Mouse (Mus musculus) thymus, adult 2 months (tissue): ENCODE measurements around the gene Gm30191.

Experiments
- CTCF ChIP-seq: fragments of 200-500 bp; IDR thresholded peaks from 2 replicates; pipeline ENCODE4 v1.5.1; 2012; ENCODE audit warnings: mild to moderate bottlenecking, control low read depth, low read length, moderate library complexity, borderline replicate concordance; ENCODE audit not compliant: control insufficient read depth, poor library complexity, insufficient read depth; ENCODE audit errors: extremely low read depth
- POLR2A ChIP-seq: fragments of 200-500 bp; IDR thresholded peaks from 2 replicates; pipeline ENCODE4 v1.6.1; 2012; ENCODE audit warnings: mild to moderate bottlenecking, low read length, control low read depth, moderate library complexity; ENCODE audit not compliant: control insufficient read depth, poor library complexity, insufficient read depth; ENCODE audit errors: extremely low read depth

GRCm38 (mm10) chr4:134222793-134223600 is 23.7 kb upstream of the Gm30191 start:
- TF ChIP-seq POLR2A (no peak), CTCF (no peak)
